Mouse (Mus musculus): ENCODE data around the gene Carmil2.

Gene Carmil2

GRCm38 (mm10) chr8:105727397-105728124, 41.5 kb downstream of the Carmil2 start:
- no peak for DNase-seq

GRCm38 (mm10) chr8:105732186-105732585, 46.1 kb downstream of the Carmil2 start:
- DNase-seq: no peak

GRCm38 (mm10) chr8:105739216-105739615, 53.1 kb downstream of the Carmil2 start:
- no peak for DNase-seq

GRCm38 (mm10) chr8:105743301-105743700, 57.2 kb downstream of the Carmil2 start:
- no peak for DNase-seq

Data from thymus, adult 18-20 months (tissue).